Mouse (Mus musculus) midbrain, embryonic 12.5 days (tissue): ENCODE results near the gene Zfp36l3. TPM values are rescaled to one million over a fixed set of nuclear protein-coding genes. Genes with fewer than 3 reads are reported as not detected.
"Not testable (repeated sequence)": the region's sequence is repeated elsewhere in the genome, so short reads cannot be mapped to it uniquely, and the experiment has no call there.

ENCODE experiments used
- ATAC-seq: fragments of 200-750 bp; cut with Nextera tagmentation; 2 replicates; pipeline ENCODE4 v1.8.0; 2017; ENCODE audit warnings: low read depth, moderate TSS enrichment, moderate library complexity; ENCODE audit not compliant: low FRiP score
- H3K27ac ChIP-seq: fragments of 300-500 bp; sonication (generic); replicated peaks from 2 replicates; pipeline ENCODE4 v1.5.1; 2016; ENCODE audit warnings: mild to moderate bottlenecking
- H3K27me3 ChIP-seq: fragments of 300-500 bp; sonication (generic); 2 replicates; pipeline ENCODE4 v1.6.1; 2016; ENCODE audit warnings: mild to moderate bottlenecking
- H3K36me3 ChIP-seq: fragments of 300-500 bp; sonication (generic); 2 replicates; pipeline ENCODE4 v1.6.1; 2016
- H3K4me1 ChIP-seq: fragments of 300-500 bp; sonication (generic); 2 replicates; pipeline ENCODE4 v1.6.1; 2016
- H3K4me2 ChIP-seq: fragments of 300-500 bp; sonication (generic); replicated peaks from 2 replicates; pipeline ENCODE4 v1.6.1; 2016; ENCODE audit warnings: mild to moderate bottlenecking, moderate library complexity
- H3K4me3 ChIP-seq: fragments of 300-500 bp; sonication (generic); 2 replicates; pipeline ENCODE4 v1.5.1; 2016; ENCODE audit warnings: mild to moderate bottlenecking
- H3K9ac ChIP-seq: fragments of 300-500 bp; sonication (generic); replicated peaks from 2 replicates; pipeline ENCODE4 v1.6.1; 2016; ENCODE audit warnings: mild to moderate bottlenecking, moderate library complexity
- H3K9me3 ChIP-seq: fragments of 300-500 bp; sonication (generic); 2 replicates; pipeline ENCODE4 v1.6.1; 2016; ENCODE audit warnings: mild to moderate bottlenecking
- WGBS: fragments of 180-500 bp; shearing (Covaris S2); methylation state at CpG from one replicate; pipeline ENCODE4 v1.1.7; 2016; 5-methylcytosine and 5-hydroxymethylcytosine counted together
- polyA plus RNA-seq: library from polyadenylated mRNA; unstranded; fragments of >200 nt; fragmentation: Nextera tagmentation; extraction: Ambion mirVana; gene quantifications from 2 replicates; pipeline ENCODE4 v1.2.1, GENCODE M21; 2016

The Zfp36l3 gene
- polyA plus RNA-seq = not detected in 2 replicates

GRCm38 (mm10) chrX:53776276-53776675, at the start of gene Zfp36l3:
Gene Zfp36l3 (minus strand): TSS chrX:53776394.
- ATAC-seq = no peak
- 93% methylated on average over 12 of the region's 12 CpGs for WGBS

GRCm38 (mm10) chrX:53799074-53799473, 22.9 kb upstream of the Zfp36l3 start:
- ATAC-seq = no peak
- no peaks in the 10 kb centered on the region for H3K4me1 ChIP-seq
- H3K36me3 ChIP-seq = no peaks in the 10 kb centered on the region
- no peaks in the 10 kb centered on the region for H3K9me3 ChIP-seq
- no peak overlapping the region for H3K27ac ChIP-seq
- no peak overlapping the region for H3K9ac ChIP-seq
- no peak overlapping the region for H3K4me3 ChIP-seq
- WGBS = 43% methylated on average over 3 of the region's 3 CpGs
- H3K4me2 ChIP-seq = no peak overlapping the region
- H3K27me3 ChIP-seq = no peaks in the 10 kb centered on the region

More at GRCm38 (mm10) chrX:53776276-53776675, at the start of gene Zfp36l3:
- no peak within 1 kb of the TSS for H3K9ac ChIP-seq
- H3K27me3 ChIP-seq = no peaks in the 10 kb centered on the region
- no peaks in the 10 kb centered on the region for H3K36me3 ChIP-seq
- no peak within 1 kb of the TSS for H3K27ac ChIP-seq
- H3K9me3 ChIP-seq = no peaks in the 10 kb centered on the region
- no peak within 1 kb of the TSS for H3K4me3 ChIP-seq
- H3K4me1 ChIP-seq = no peaks in the 10 kb centered on the region
- H3K4me2 ChIP-seq = no peak within 1 kb of the TSS

- ATAC-seq, H3K27me3 ChIP-seq, H3K4me3 ChIP-seq, H3K4me2 ChIP-seq, H3K9ac ChIP-seq, H3K36me3 ChIP-seq, H3K27ac ChIP-seq, H3K4me1 ChIP-seq, H3K9me3 ChIP-seq: not testable (repeated sequence)
- WGBS = 84% methylated on average over 11 of the region's 11 CpGs
These were observed 21.3 kb upstream of the Zfp36l3 start, which contains the start of gene Xlr for GRCm38 (mm10) chrX:53797519-53797918. Gene Xlr (minus strand): TSS chrX:53797706.

- WGBS = 92% methylated on average over 16 of the region's 16 CpGs
These were observed 18.5 kb downstream of the Zfp36l3 start, which contains the start of gene 1700013H16Rik for GRCm38 (mm10) chrX:53757736-53758135. Gene 1700013H16Rik (minus strand): TSS chrX:53757831.

GRCm38 (mm10) chrX:53752851-53753250, 23.3 kb downstream of the Zfp36l3 start:
- 96% methylated on average over 1 of the region's 1 CpGs for WGBS
- H3K9me3 ChIP-seq = peaks cover 7% of the 10 kb centered on the region; the same call in 1 of the 2 replicates
- no peak overlapping the region for H3K4me2 ChIP-seq
- no peak overlapping the region for H3K9ac ChIP-seq
- no peaks in the 10 kb centered on the region for H3K27me3 ChIP-seq
- no peak overlapping the region for H3K27ac ChIP-seq
- H3K36me3 ChIP-seq = no peaks in the 10 kb centered on the region
- H3K4me1 ChIP-seq = no peaks in the 10 kb centered on the region
- no peak for ATAC-seq
- no peak overlapping the region for H3K4me3 ChIP-seq

More at GRCm38 (mm10) chrX:53757736-53758135, 18.5 kb downstream of the Zfp36l3 start, which contains the start of gene 1700013H16Rik:
- no peak within 1 kb of the TSS for H3K9ac ChIP-seq
- H3K27ac ChIP-seq = no peak within 1 kb of the TSS
- H3K36me3 ChIP-seq = no peaks in the 10 kb centered on the region
- no peak within 1 kb of the TSS for H3K4me2 ChIP-seq
- no peak for ATAC-seq
- H3K27me3 ChIP-seq = no peaks in the 10 kb centered on the region
- no peak within 1 kb of the TSS for H3K4me3 ChIP-seq
- no peaks in the 10 kb centered on the region for H3K4me1 ChIP-seq
- peaks cover 7% of the 10 kb centered on the region; the same call in 1 of the 2 replicates for H3K9me3 ChIP-seq

- H3K4me3 ChIP-seq = no peak overlapping the region
- H3K9me3 ChIP-seq = no peaks in the 10 kb centered on the region
- no peaks in the 10 kb centered on the region for H3K27me3 ChIP-seq
- H3K4me2 ChIP-seq = no peak overlapping the region
- 89% methylated on average over 2 of the region's 2 CpGs for WGBS
- no peaks in the 10 kb centered on the region for H3K36me3 ChIP-seq
- H3K9ac ChIP-seq = no peak overlapping the region
- H3K4me1 ChIP-seq = no peaks in the 10 kb centered on the region
- H3K27ac ChIP-seq = no peak overlapping the region
- no peak for ATAC-seq
These were observed 47.2 kb downstream of the Zfp36l3 start for GRCm38 (mm10) chrX:53728967-53729366.

- H3K27me3 ChIP-seq = no peaks in the 10 kb centered on the region
- H3K9ac ChIP-seq = no peak within 1 kb of the TSS
- H3K4me1 ChIP-seq = no peaks in the 10 kb centered on the region
- H3K9me3 ChIP-seq = no peaks in the 10 kb centered on the region
- ATAC-seq = no peak
- WGBS = 78% methylated on average over 11 of the region's 11 CpGs
- no peak within 1 kb of the TSS for H3K27ac ChIP-seq
- H3K4me3 ChIP-seq = no peak within 1 kb of the TSS
- no peak within 1 kb of the TSS for H3K4me2 ChIP-seq
- H3K36me3 ChIP-seq = no peaks in the 10 kb centered on the region
These were observed 51.6 kb downstream of the Zfp36l3 start, which contains the start of gene 4930502E18Rik for GRCm38 (mm10) chrX:53724596-53724995. Gene 4930502E18Rik (plus strand): TSS chrX:53724826.

Other genes with a start within 250 kb of the Zfp36l3 start
- 78.1 and 88.7 TPM in 2 replicates for gene Rtl8c, start 168.4 kb downstream of the Zfp36l3 start, polyA plus RNA-seq
- not detected in 2 replicates for gene Gm14597, start 167.4 kb downstream of the Zfp36l3 start, polyA plus RNA-seq
- 109 and 113 TPM in 2 replicates for gene Rtl8a, start 132.7 kb downstream of the Zfp36l3 start, polyA plus RNA-seq
- 95.3 and 98.2 TPM in 2 replicates for gene Rtl8b, start 106.0 kb downstream of the Zfp36l3 start, polyA plus RNA-seq
- 0.13 and 0.21 TPM in 2 replicates for gene 4930502E18Rik, start 51.6 kb downstream of the Zfp36l3 start, polyA plus RNA-seq
- gene 1700013H16Rik, start 18.6 kb downstream of the Zfp36l3 start, polyA plus RNA-seq = not detected in 2 replicates
- 2.4 and 3.3 TPM in 2 replicates for gene Xlr, start 21.3 kb upstream of the Zfp36l3 start, polyA plus RNA-seq